Mouse (Mus musculus): Measurements from ENCODE around the gene 2210408I21Rik. TPM values are rescaled to one million over a fixed set of nuclear protein-coding genes. Genes with fewer than 3 reads are reported as not detected.

2210408I21Rik gene
- total RNA-seq, 2 experiments from 2014 or later = 24.2 to 27.1 TPM

DNA sequence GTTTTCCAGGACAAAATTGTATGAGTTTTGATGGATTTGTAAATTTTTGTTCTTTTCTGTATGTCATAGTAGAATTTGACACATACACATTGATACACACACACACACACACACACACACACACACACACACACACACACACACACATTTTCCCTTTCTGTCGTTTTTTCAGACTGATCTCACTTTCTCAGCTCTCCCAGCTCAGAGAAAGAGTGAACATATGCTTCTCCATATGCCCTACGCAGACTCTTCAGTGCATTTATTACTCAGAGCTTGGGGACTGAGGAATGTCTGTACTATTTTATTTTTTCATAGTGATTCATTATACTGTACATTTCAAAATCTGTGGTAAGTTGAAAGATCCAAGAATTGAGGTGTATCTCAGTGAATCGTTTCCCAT, 160.2 kb downstream of the 2210408I21Rik start:
- peak in 1 of 2 experiments; percentile 18 for DNase-seq (ENCODE audit: extremely low spot score in 1 of 2, low spot score in 2 of 2)
- TF ChIP-seq CTCF (IDR thresholded peaks at IDR 0.05) = no peak
- H3K4me3 ChIP-seq = no peak overlapping the region
- intact Hi-C loops (cut with DNase I) = no loop called here
- no peak overlapping the region for H3K27ac ChIP-seq

DNA sequence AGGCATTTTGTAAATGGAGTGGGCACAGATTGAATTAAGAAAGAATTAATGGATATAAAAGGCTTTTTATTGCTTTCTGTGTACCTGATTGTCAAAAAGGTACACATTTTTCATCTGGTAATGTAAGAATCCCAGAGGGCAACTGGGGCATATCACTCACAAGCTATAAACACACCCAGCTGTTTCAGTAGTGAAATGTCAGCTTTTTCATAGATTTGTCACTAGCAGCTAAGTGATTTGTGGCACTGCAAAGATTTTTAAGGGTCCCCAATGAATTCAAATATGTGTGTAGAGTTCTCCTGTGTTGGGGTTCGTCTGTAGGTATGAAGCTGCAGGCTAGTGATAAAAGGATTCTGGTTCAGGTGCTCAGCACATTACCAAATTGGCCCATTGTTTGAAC, 188.8 kb downstream of the 2210408I21Rik start:
- no peak for TF ChIP-seq CTCF (IDR thresholded peaks at IDR 0.05)
- Histone ChIP-seq H3K4me3 (no peak overlapping the region), H3K27ac (no peak overlapping the region)
- intact Hi-C loops (cut with DNase I) = no loop called here
- no peak for DNase-seq (ENCODE audit: extremely low spot score in 1 of 2, low spot score in 2 of 2)

DNA sequence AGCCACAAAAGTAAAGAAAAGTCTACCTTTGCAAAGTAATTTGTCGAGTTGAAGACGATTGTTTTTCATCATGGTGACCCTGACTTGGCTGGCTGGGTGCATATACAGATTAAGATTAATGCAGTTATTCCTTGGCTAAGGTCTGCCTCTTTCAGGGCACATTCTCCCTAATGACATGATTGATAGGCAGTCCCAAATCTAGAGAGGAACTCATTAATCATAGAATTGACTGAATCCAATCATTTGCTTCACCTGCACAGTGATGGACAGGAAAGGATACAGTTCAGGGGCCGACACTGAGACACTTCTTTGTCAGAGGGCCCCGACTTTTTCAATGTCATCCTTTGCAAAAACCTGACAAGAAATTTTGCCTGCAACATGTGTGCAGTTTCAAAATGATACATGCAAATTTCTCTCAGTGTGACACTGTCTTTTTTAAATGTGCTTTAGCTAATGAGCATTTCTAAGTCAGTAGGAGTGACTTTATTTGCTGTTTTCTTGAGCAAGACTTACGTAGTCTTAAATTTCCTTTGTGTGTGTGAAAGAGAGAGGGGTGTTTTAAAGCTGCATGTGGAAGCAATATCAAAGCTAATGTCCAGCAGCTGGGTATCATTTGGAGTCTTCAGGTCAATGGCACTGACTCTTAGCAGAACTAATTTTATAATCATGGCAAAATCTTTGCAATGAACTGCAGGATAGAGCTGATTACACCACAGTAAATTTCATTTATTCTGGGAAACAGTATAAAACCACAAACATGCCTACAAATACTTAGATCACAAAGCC, 191.0 kb downstream of the 2210408I21Rik start:
- H3K27ac ChIP-seq = no peak overlapping the region
- no peak overlapping the region for H3K4me3 ChIP-seq
- no peak for DNase-seq (ENCODE audit: extremely low spot score in 1 of 2, low spot score in 2 of 2)
- TF ChIP-seq CTCF (IDR thresholded peaks at IDR 0.05) = no peak
- intact Hi-C loops (cut with DNase I) = no loop called here

DNA sequence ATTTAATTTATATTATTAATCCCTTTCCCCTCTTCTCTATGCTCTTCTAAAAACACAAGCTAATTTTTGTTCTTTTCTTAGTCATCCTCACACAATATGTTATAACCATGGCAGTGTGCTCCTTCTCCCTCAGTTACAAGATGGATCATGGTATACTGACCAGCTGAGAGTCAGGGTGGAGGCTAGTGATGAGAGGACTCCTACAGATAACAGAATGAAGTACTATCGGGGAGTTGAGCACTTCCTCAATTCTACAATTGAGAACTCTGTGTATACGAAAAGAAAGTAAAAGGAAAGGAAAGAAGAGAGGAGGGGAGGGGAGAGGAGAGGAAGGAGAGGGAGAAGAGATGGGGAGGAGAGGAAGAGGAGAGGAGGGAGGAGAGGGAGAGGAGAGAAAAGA, 206.8 kb downstream of the 2210408I21Rik start:
- H3K27ac ChIP-seq = no peak overlapping the region

DNA sequence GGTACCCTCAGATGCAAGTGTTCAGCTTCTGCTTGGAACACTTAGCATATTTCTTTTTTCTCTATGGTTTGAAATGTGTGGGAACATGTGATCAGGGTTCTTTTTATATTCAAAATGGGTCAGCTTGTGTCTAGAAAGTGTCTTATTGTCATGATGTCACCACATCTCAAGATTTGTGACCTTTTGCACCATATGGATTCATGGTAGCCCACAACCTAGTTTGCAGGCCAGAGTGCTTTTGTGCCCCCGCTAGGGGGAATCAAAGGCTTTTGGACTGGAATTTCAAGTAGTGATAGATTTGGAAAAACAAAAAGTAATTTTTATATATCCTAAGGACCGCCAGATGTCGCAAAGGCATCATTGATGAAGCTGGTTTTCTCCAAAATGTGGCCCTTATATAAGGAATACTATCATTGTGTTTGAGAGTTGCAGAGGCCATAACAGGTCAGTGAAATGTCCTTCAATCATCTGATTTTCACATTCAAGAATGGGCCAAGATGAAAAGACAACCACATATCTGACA, 250.2 kb downstream of the 2210408I21Rik start:
- intact Hi-C loops (cut with DNase I) = no loop called here
- Histone ChIP-seq H3K27ac (no peak overlapping the region), H3K4me3 (no peak overlapping the region)
- no peak for DNase-seq (ENCODE audit: extremely low spot score in 1 of 2, low spot score in 2 of 2)
- TF ChIP-seq CTCF (IDR thresholded peaks at IDR 0.05) = no peak

More for the DNA sequence above, 206.8 kb downstream of the 2210408I21Rik start:
- intact Hi-C loops (cut with DNase I) = no loop called here
- H3K4me3 ChIP-seq = no peak overlapping the region
- TF ChIP-seq CTCF (IDR thresholded peaks at IDR 0.05) = no peak
- no peak for DNase-seq (ENCODE audit: extremely low spot score in 1 of 2, low spot score in 2 of 2)

DNA sequence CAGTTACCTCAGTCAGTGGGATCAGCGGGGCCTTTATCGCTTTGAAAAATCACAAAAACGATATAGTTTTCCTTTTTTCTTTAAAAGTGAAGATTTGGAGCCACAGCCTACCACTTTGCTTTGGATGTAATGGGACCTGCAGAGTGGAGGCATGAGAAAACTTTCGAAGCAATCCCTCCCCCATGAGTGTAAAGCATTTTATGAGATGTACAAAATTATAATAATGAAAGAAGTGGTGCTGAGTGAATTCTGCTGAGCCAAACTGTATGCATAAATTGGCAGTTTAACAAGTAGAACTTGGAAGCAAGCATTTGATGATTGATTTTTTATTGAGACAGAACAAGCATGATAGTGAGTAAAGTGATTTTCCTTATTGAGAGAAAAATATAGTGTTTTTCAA, 250.7 kb downstream of the 2210408I21Rik start:
- intact Hi-C loops (cut with DNase I) = no loop called here
- no peak overlapping the region for H3K4me3 ChIP-seq
- no peak for DNase-seq (ENCODE audit: extremely low spot score in 1 of 2, low spot score in 2 of 2)
- TF ChIP-seq CTCF (IDR thresholded peaks at IDR 0.05) = no peak
- H3K27ac ChIP-seq = no peak overlapping the region

DNA sequence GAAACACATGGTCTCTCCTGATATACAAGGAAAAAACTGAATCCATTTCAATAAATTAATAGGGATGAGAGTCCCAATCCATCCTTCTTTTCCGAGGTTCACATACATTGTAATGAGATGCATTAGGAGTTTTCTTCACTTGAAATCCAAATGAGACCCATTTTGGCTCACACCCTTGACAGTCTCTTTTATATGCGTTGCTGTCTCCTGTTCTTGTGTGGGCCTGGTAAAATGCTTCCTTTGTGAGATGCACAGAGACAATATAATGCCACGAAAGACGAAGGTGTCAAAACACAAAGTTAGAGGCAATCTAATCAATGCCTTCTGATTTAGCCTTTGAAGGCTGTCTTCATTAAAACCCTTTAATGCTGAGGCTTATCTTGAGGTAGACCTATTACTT, 252.8 kb downstream of the 2210408I21Rik start:
- Histone ChIP-seq H3K27ac (no peak overlapping the region), H3K4me3 (no peak overlapping the region)
- no peak for TF ChIP-seq CTCF (IDR thresholded peaks at IDR 0.05)
- no peak for DNase-seq (ENCODE audit: extremely low spot score in 1 of 2, low spot score in 2 of 2)
- intact Hi-C loops (cut with DNase I) = no loop called here

DNA sequence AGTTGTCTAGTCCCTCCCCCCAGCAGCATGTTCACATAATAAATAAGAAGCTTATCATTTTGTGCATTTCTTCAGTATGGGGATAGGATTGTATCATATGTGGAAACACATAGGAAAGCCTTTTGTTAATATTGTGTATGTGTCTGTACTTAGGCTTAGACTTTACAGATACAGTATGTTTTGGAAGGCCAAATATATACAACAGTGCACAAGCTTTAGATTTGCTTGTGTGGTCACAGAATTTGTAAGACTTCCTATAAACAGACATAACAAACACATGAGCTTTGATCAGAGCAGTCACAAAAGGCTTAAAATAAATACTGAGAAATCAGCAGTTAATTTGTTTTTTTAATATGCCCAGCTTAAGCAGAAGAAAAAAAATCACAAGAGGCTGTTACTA, 253.9 kb downstream of the 2210408I21Rik start:
- Histone ChIP-seq H3K27ac (no peak overlapping the region), H3K4me3 (no peak overlapping the region)
- no peak for DNase-seq (ENCODE audit: extremely low spot score in 1 of 2, low spot score in 2 of 2)
- TF ChIP-seq CTCF (IDR thresholded peaks at IDR 0.05) = no peak
- intact Hi-C loops (cut with DNase I) = no loop called here

DNA sequence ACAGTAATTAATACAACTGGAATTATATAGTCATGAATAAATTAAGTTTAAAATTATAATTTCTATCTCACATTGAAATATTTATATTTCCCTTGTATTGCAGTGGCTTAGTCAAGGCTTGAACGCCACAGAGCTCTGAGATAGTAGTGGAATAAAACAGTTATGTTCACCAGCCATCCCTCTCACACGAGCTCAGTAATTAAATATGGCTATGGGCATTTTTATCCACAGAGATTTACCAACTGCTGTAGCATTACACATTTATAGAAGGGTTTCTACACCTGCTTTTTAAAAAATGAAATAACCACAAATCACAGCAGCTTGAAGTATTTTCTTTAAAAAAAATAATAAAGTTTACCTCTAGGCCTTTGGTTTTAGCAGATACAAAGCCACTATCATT, 261.0 kb downstream of the 2210408I21Rik start:
- intact Hi-C loops (cut with DNase I) = no loop called here
- DNase-seq (ENCODE audit: extremely low spot score in 1 of 2, low spot score in 2 of 2) = no peak
- Histone ChIP-seq H3K4me3 (no peak overlapping the region), H3K27ac (peak overlapping the region; percentile 6; the same call in 1 of the 2 replicates)
- no peak for TF ChIP-seq CTCF (IDR thresholded peaks at IDR 0.05)

DNA sequence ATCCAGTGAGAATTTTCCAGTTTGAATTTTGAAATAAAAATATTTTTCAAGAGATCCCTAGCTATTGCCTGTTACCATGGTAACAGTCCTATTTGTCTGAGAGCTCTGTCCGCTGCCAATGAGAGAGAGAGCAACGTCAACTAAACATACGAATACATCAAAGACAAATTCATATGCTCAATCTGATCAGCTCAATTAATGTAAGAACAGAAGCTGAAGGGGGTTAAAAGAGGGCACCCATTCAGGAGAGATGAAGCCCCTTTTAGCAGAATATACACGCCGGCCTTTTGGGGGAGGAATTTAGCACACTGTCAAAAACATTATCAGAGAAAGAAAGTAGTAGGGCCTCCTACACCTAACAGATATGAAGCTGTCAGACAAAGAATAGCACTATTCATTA, 261.6 kb downstream of the 2210408I21Rik start:
- DNase-seq (ENCODE audit: extremely low spot score in 1 of 2, low spot score in 2 of 2) = no peak
- Histone ChIP-seq H3K27ac (no peak overlapping the region; the same call in 1 of the 2 replicates), H3K4me3 (peak overlapping the region; percentile 33)
- no peak for TF ChIP-seq CTCF (IDR thresholded peaks at IDR 0.05)
- intact Hi-C loops (cut with DNase I) = no loop called here

DNA sequence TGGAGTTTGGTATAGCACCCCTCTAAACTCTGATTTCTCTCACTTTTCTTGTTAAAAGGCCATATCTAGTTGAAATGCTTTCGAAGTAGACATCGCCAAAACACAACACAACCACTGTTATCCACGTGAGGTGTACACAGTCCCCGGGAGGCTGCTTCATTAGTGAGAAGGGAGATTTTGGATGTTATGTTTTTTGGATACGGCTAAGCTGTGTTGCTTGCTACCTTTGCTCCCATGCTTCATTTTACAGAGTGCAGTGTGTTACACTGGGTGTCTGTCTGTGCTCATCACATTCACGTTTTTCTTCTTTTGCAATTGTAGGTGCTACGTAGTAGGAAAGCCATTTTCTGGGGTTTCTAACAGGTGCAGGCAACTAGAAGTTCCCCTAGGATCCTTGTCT, 262.3 kb downstream of the 2210408I21Rik start:
- Histone ChIP-seq H3K27ac (no peak overlapping the region), H3K4me3 (peak overlapping the region; percentile 33)
- no peak for TF ChIP-seq CTCF (IDR thresholded peaks at IDR 0.05)
- DNase-seq (ENCODE audit: extremely low spot score in 1 of 2, low spot score in 2 of 2) = no peak
- intact Hi-C loops (cut with DNase I) = no loop called here

DNA sequence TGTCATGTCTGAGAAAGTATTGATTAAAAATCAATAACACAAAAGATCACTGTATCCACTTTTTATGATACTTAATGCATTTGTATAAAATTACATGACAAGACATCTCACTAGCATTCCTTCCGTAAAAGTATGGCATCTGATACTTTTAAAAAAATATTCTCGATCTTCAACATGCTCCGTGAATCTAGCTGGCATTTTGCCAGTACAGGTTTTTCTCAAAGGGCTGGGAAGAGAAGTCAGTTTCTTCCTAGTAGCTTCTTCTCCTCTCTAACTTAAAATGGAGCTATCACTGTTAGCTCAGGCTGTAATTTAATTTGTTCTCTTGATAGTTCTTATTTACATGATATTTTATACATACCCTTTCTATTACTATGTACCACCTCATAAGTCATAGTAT, 263.1 kb downstream of the 2210408I21Rik start:
- no peak for DNase-seq (ENCODE audit: extremely low spot score in 1 of 2, low spot score in 2 of 2)
- intact Hi-C loops (cut with DNase I) = no loop called here
- no peak overlapping the region; the same call in 1 of the 2 replicates for H3K4me3 ChIP-seq
- no peak for TF ChIP-seq CTCF (IDR thresholded peaks at IDR 0.05)
- H3K27ac ChIP-seq = no peak overlapping the region

DNA sequence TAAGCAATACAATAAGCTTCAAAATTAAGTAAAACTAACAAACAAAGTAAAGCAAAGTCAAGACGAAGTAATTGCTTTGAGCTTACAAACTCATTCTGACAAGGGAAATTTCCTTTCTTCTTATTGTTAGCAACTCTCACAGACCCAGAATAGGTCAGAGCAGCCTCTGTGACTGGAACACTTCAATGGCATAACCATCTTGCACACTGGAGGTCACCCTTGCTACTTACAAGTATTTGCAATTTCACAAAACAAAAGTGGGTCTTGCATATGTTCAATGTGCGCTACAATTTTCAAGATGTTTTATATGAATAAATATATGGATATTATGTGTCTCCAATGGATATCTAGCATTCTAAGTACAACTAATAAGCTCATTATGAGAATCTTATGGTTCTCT, 265.4 kb downstream of the 2210408I21Rik start:
- intact Hi-C loops (cut with DNase I) = no loop called here
- no peak; the same call in 1 of the 2 replicates for TF ChIP-seq CTCF (IDR thresholded peaks at IDR 0.05)
- Histone ChIP-seq H3K27ac (no peak overlapping the region), H3K4me3 (no peak overlapping the region)
- no peak for DNase-seq (ENCODE audit: extremely low spot score in 1 of 2, low spot score in 2 of 2)

All from left cerebral cortex, adult 2 months (tissue).